Mouse (Mus musculus): ENCODE data around the gene Olfr582. TPM values are rescaled to one million over a fixed set of nuclear protein-coding genes. Genes with fewer than 3 reads are reported as not detected.

Gene Olfr582
- not detected in 2 replicates for polyA plus RNA-seq (2015; fragmentation: Nextera tagmentation; extraction: Ambion mirVana)

DNA sequence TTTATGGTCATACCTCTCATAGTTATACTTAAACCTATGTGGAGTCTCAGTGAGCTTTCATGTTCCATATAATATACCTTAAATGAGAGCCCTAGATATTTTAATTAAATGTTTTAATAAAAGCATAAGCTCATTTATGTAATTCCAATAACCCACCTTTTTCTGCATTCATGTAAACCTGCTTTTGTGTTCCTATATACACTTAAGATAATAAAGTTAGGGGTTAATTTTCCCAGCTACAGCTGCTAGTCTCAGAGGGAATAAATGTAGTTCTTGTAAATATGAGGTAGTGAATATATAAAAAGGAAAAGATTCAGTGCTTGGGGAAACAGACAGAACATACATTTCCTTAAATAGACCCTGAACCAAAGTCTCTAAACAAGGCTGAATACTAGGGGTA, at the start of gene Olfr582:
TSS of gene Olfr582 (plus strand) at position 301 of the 400 bp plus-strand sequence.
- Histone ChIP-seq H3K4me1 (replicated peaks) (no peaks in the 10 kb centered on the region), H3K9ac (no peak within 1 kb of the TSS), H3K27ac (replicated peaks) (no peak within 1 kb of the TSS), H3K4me3 (no peak within 1 kb of the TSS), H3K36me3 (no peaks in the 10 kb centered on the region), H3K4me2 (no peak within 1 kb of the TSS), H3K9me3 (no peaks in the 10 kb centered on the region), H3K27me3 (no peaks in the 10 kb centered on the region)
- no peak for ATAC-seq (ENCODE audit: low read depth)

DNA sequence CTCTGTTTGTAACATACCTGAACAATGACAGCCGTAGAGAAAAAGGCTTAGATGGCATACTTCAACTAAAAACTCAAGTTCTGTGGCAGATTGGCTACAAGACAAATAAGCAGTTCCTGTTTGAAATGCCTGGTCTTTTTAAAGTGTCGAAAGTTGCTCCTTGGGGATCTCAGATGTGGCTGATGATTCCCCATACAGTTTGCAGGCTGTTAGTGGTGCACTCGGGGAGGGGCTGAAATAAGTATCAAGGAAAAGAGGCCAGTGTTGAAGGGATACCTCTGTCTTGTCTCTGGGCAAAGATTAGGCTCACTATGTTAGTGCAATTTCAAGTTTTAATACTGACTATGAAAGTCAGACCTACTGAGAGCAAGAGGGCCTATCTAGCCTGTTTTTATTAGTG, 48.6 kb upstream of the Olfr582 start, which contains the start of gene Olfr578:
TSS of gene Olfr578 (minus strand) at position 101 of the 400 bp plus-strand sequence.
- no peak for ATAC-seq (ENCODE audit: low read depth)
- H3K36me3 ChIP-seq: no peaks in the 10 kb centered on the region
- WGBS: 78% methylated on average over 3 of the region's 3 CpGs

DNA sequence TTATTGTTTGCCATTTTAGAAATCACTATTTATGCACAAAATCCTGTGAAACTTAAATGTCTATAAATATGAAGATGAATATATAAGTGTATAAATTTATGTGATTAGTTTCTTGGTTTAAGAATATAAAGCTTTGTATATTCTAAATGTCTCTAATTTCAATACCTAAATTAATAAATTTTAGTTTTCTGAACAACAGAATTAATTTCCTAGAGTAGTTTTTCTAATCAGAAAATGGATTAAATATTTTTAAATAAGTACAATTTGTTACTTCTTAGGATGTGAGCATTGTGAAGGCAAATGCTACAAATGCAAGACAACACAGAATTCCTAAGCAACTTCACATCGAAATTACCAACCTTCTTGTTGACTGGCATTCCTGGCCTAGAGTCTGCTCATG, 13.2 kb downstream of the Olfr582 start, which contains the start of gene Olfr583:
TSS of gene Olfr583 (plus strand) at position 301 of the 400 bp plus-strand sequence.
- H3K27ac ChIP-seq (replicated peaks): no peak within 1 kb of the TSS
- no peak within 1 kb of the TSS for H3K4me3 ChIP-seq
- no peak within 1 kb of the TSS for H3K4me2 ChIP-seq
- no peaks in the 10 kb centered on the region for H3K36me3 ChIP-seq
- H3K27me3 ChIP-seq: no peaks in the 10 kb centered on the region
- no peaks in the 10 kb centered on the region for H3K9me3 ChIP-seq
- no peaks in the 10 kb centered on the region for H3K4me1 ChIP-seq (replicated peaks)
- 94% methylated on average over 1 of the region's 1 CpGs for WGBS
- ATAC-seq (ENCODE audit: low read depth): no peak
- no peak within 1 kb of the TSS for H3K9ac ChIP-seq

More for the DNA sequence above, 48.6 kb upstream of the Olfr582 start, which contains the start of gene Olfr578:
- Histone ChIP-seq H3K9ac (no peak within 1 kb of the TSS), H3K27me3 (no peaks in the 10 kb centered on the region), H3K4me3 (no peak within 1 kb of the TSS), H3K4me1 (replicated peaks) (no peaks in the 10 kb centered on the region), H3K4me2 (no peak within 1 kb of the TSS), H3K27ac (replicated peaks) (no peak within 1 kb of the TSS), H3K9me3 (no peaks in the 10 kb centered on the region)

GRCm38 (mm10) chr7:103081585-103081984, 43.8 kb downstream of the Olfr582 start, which contains the start of gene Olfr584:
Olfr584 (plus strand) TSS chr7:103081885.
- Histone ChIP-seq H3K4me1 (replicated peaks) (no peaks in the 10 kb centered on the region), H3K4me2 (no peak within 1 kb of the TSS), H3K27me3 (no peaks in the 10 kb centered on the region), H3K4me3 (no peak within 1 kb of the TSS), H3K36me3 (no peaks in the 10 kb centered on the region), H3K27ac (replicated peaks) (no peak within 1 kb of the TSS), H3K9ac (no peak within 1 kb of the TSS), H3K9me3 (peaks cover 9% of the 10 kb centered on the region; the same call in 1 of the 2 replicates)
- WGBS: 74% methylated on average over 1 of the region's 1 CpGs
- no peak for ATAC-seq (ENCODE audit: low read depth)

Other genes with a start within 250 kb of the Olfr582 start
- not detected in 2 replicates for gene Olfr564, start 234.5 kb upstream of the Olfr582 start, polyA plus RNA-seq (2015; fragmentation: Nextera tagmentation; extraction: Ambion mirVana)
- gene Olfr566, start 179.3 kb upstream of the Olfr582 start, polyA plus RNA-seq (2015; fragmentation: Nextera tagmentation; extraction: Ambion mirVana): 0.31 and 0.50 TPM in 2 replicates
- not detected in 2 replicates for gene Olfr568, start 160.9 kb upstream of the Olfr582 start, polyA plus RNA-seq (2015; fragmentation: Nextera tagmentation; extraction: Ambion mirVana)
- gene Olfr569, start 147.1 kb upstream of the Olfr582 start, polyA plus RNA-seq (2015; fragmentation: Nextera tagmentation; extraction: Ambion mirVana): not detected in 2 replicates
- gene Olfr570, start 143.4 kb upstream of the Olfr582 start, polyA plus RNA-seq (2015; fragmentation: Nextera tagmentation; extraction: Ambion mirVana): not detected in 2 replicates
- gene Olfr571, start 120.5 kb upstream of the Olfr582 start, polyA plus RNA-seq (2015; fragmentation: Nextera tagmentation; extraction: Ambion mirVana): 0.04 TPM in 1 of 2 replicates, not detected in the other
- not detected in 2 replicates for gene Olfr572, start 113.6 kb upstream of the Olfr582 start, polyA plus RNA-seq (2015; fragmentation: Nextera tagmentation; extraction: Ambion mirVana)
- gene Olfr573-ps1, start 95.4 kb upstream of the Olfr582 start, polyA plus RNA-seq (2015; fragmentation: Nextera tagmentation; extraction: Ambion mirVana): not detected in 2 replicates
- gene Olfr574, start 89.6 kb upstream of the Olfr582 start, polyA plus RNA-seq (2015; fragmentation: Nextera tagmentation; extraction: Ambion mirVana): not detected in 2 replicates
- not detected in 2 replicates for gene Olfr575, start 79.2 kb upstream of the Olfr582 start, polyA plus RNA-seq (2015; fragmentation: Nextera tagmentation; extraction: Ambion mirVana)
- gene Olfr576, start 75.4 kb upstream of the Olfr582 start, polyA plus RNA-seq (2015; fragmentation: Nextera tagmentation; extraction: Ambion mirVana): not detected in 2 replicates
- not detected in 2 replicates for gene Olfr577, start 62.1 kb upstream of the Olfr582 start, polyA plus RNA-seq (2015; fragmentation: Nextera tagmentation; extraction: Ambion mirVana)
- gene Olfr578, start 48.7 kb upstream of the Olfr582 start, polyA plus RNA-seq (2015; fragmentation: Nextera tagmentation; extraction: Ambion mirVana): not detected in 2 replicates
- not detected in 2 replicates for gene Olfr583, start 13.3 kb downstream of the Olfr582 start, polyA plus RNA-seq (2015; fragmentation: Nextera tagmentation; extraction: Ambion mirVana)
- not detected in 2 replicates for gene Olfr584, start 43.9 kb downstream of the Olfr582 start, polyA plus RNA-seq (2015; fragmentation: Nextera tagmentation; extraction: Ambion mirVana)
- not detected in 2 replicates for gene Olfr585, start 59.7 kb downstream of the Olfr582 start, polyA plus RNA-seq (2015; fragmentation: Nextera tagmentation; extraction: Ambion mirVana)
- gene Olfr586, start 87.6 kb downstream of the Olfr582 start, polyA plus RNA-seq (2015; fragmentation: Nextera tagmentation; extraction: Ambion mirVana): not detected in 2 replicates
- not detected in 2 replicates for gene Olfr588-ps1, start 102.9 kb downstream of the Olfr582 start, polyA plus RNA-seq (2015; fragmentation: Nextera tagmentation; extraction: Ambion mirVana)
- gene Olfr589, start 118.3 kb downstream of the Olfr582 start, polyA plus RNA-seq (2015; fragmentation: Nextera tagmentation; extraction: Ambion mirVana): not detected in 2 replicates
- gene Olfr591, start 140.3 kb downstream of the Olfr582 start, polyA plus RNA-seq (2015; fragmentation: Nextera tagmentation; extraction: Ambion mirVana): not detected in 2 replicates
- not detected in 2 replicates for gene Olfr592, start 146.8 kb downstream of the Olfr582 start, polyA plus RNA-seq (2015; fragmentation: Nextera tagmentation; extraction: Ambion mirVana)
- gene Olfr593, start 173.8 kb downstream of the Olfr582 start, polyA plus RNA-seq (2015; fragmentation: Nextera tagmentation; extraction: Ambion mirVana): not detected in 2 replicates
- gene Olfr594, start 179.0 kb downstream of the Olfr582 start, polyA plus RNA-seq (2015; fragmentation: Nextera tagmentation; extraction: Ambion mirVana): not detected in 2 replicates
- gene Usp17ld, start 214.5 kb downstream of the Olfr582 start, polyA plus RNA-seq (2015; fragmentation: Nextera tagmentation; extraction: Ambion mirVana): not detected in 2 replicates